Mouse (Mus musculus): Measurements from ENCODE around the gene Malrd1. TPM values are rescaled to one million over a fixed set of nuclear protein-coding genes. Genes with fewer than 3 reads are reported as not detected.

Malrd1 gene
- polyA plus RNA-seq, 1 experiment from 2014 or later, result not detected

- H3K9ac ChIP-seq (ENCODE audit: low read depth, low read length), result no peak overlapping the region
- no peak overlapping the region for H3K4me3 ChIP-seq (ENCODE audit: low read depth, low read length)
- H3K27ac ChIP-seq (replicated peaks; ENCODE audit: low read depth, low read length), result no peak overlapping the region
- no peaks in the 10 kb centered on the region for H3K36me3 ChIP-seq (ENCODE audit: control insufficient read depth, insufficient read depth, low read length)
- no peak overlapping the region for H3K4me2 ChIP-seq (ENCODE audit: low read depth, low read length)
- H3K27me3 ChIP-seq (replicated peaks; ENCODE audit: control insufficient read depth, insufficient read depth, low read length), result no peaks in the 10 kb centered on the region
- no peak for DNase-seq (ENCODE audit: low spot score)
- ATAC-seq (ENCODE audit: low read depth), result no peak
- H3K9me3 ChIP-seq (ENCODE audit: control insufficient read depth, low read length), result no peaks in the 10 kb centered on the region
- 69% methylated on average over 4 of the region's 4 CpGs for WGBS
- no peaks in the 10 kb centered on the region for H3K4me1 ChIP-seq (ENCODE audit: control insufficient read depth, insufficient read depth, low read length)
Observed at GRCm38 (mm10) chr2:15744979-15745688, 218.9 kb downstream of the Malrd1 start.

GRCm38 (mm10) chr2:15784818-15785217 lies 258.5 kb downstream of the Malrd1 start:
- ATAC-seq (ENCODE audit: low read depth) (no peak), DNase-seq (ENCODE audit: low spot score) (no peak)
- no peaks in the 10 kb centered on the region for H3K4me1 ChIP-seq (ENCODE audit: control insufficient read depth, insufficient read depth, low read length)
- no peak overlapping the region for H3K4me2 ChIP-seq (ENCODE audit: low read depth, low read length)
- H3K4me3 ChIP-seq (ENCODE audit: low read depth, low read length), result no peak overlapping the region
- WGBS, result 87% methylated on average over 2 of the region's 2 CpGs
- no peak overlapping the region for H3K9ac ChIP-seq (ENCODE audit: low read depth, low read length)
- H3K27me3 ChIP-seq (replicated peaks; ENCODE audit: control insufficient read depth, insufficient read depth, low read length), result no peaks in the 10 kb centered on the region
- no peaks in the 10 kb centered on the region for H3K9me3 ChIP-seq (ENCODE audit: control insufficient read depth, low read length)
- no peaks in the 10 kb centered on the region for H3K36me3 ChIP-seq (ENCODE audit: control insufficient read depth, insufficient read depth, low read length)
- no peak overlapping the region for H3K27ac ChIP-seq (replicated peaks; ENCODE audit: low read depth, low read length)

GRCm38 (mm10) chr2:15815724-15816123 lies 289.4 kb downstream of the Malrd1 start:
- no peaks in the 10 kb centered on the region for H3K36me3 ChIP-seq (ENCODE audit: control insufficient read depth, insufficient read depth, low read length)
- ATAC-seq (ENCODE audit: low read depth) (no peak), DNase-seq (ENCODE audit: low spot score) (no peak)
- no peak overlapping the region for H3K27ac ChIP-seq (replicated peaks; ENCODE audit: low read depth, low read length)
- no peaks in the 10 kb centered on the region for H3K9me3 ChIP-seq (ENCODE audit: control insufficient read depth, low read length)
- no peak overlapping the region for H3K4me3 ChIP-seq (ENCODE audit: low read depth, low read length)
- H3K9ac ChIP-seq (ENCODE audit: low read depth, low read length), result no peak overlapping the region
- no peaks in the 10 kb centered on the region for H3K27me3 ChIP-seq (replicated peaks; ENCODE audit: control insufficient read depth, insufficient read depth, low read length)
- no peak overlapping the region for H3K4me2 ChIP-seq (ENCODE audit: low read depth, low read length)
- no peaks in the 10 kb centered on the region for H3K4me1 ChIP-seq (ENCODE audit: control insufficient read depth, insufficient read depth, low read length)
- WGBS, result 43% methylated on average over 1 of the region's 1 CpGs

- H3K9ac ChIP-seq (ENCODE audit: low read depth, low read length), result no peak overlapping the region
- no peaks in the 10 kb centered on the region for H3K36me3 ChIP-seq (ENCODE audit: control insufficient read depth, insufficient read depth, low read length)
- H3K4me1 ChIP-seq (ENCODE audit: control insufficient read depth, insufficient read depth, low read length), result no peaks in the 10 kb centered on the region
- H3K4me2 ChIP-seq (ENCODE audit: low read depth, low read length), result no peak overlapping the region
- no peaks in the 10 kb centered on the region for H3K9me3 ChIP-seq (ENCODE audit: control insufficient read depth, low read length)
- 28% methylated on average over 7 of the region's 7 CpGs for WGBS
- H3K27ac ChIP-seq (replicated peaks; ENCODE audit: low read depth, low read length), result no peak overlapping the region
- H3K4me3 ChIP-seq (ENCODE audit: low read depth, low read length), result no peak overlapping the region
- no peak for DNase-seq (ENCODE audit: low spot score)
- no peak for ATAC-seq (ENCODE audit: low read depth)
- H3K27me3 ChIP-seq (replicated peaks; ENCODE audit: control insufficient read depth, insufficient read depth, low read length), result no peaks in the 10 kb centered on the region
Observed at GRCm38 (mm10) chr2:15869380-15869779, 343.1 kb downstream of the Malrd1 start.

- Histone ChIP-seq H3K4me1 (ENCODE audit: control insufficient read depth, insufficient read depth, low read length) (no peaks in the 10 kb centered on the region), H3K4me3 (ENCODE audit: low read depth, low read length) (no peak overlapping the region), H3K36me3 (ENCODE audit: control insufficient read depth, insufficient read depth, low read length) (no peaks in the 10 kb centered on the region), H3K4me2 (ENCODE audit: low read depth, low read length) (no peak overlapping the region), H3K9me3 (ENCODE audit: control insufficient read depth, low read length) (no peaks in the 10 kb centered on the region), H3K27ac (replicated peaks; ENCODE audit: low read depth, low read length) (no peak overlapping the region), H3K9ac (ENCODE audit: low read depth, low read length) (no peak overlapping the region), H3K27me3 (replicated peaks; ENCODE audit: control insufficient read depth, insufficient read depth, low read length) (no peaks in the 10 kb centered on the region)
- ATAC-seq (ENCODE audit: low read depth) (no peak), DNase-seq (ENCODE audit: low spot score) (no peak)
- 70% methylated on average over 1 of the region's 1 CpGs for WGBS
Observed at GRCm38 (mm10) chr2:15893418-15894120, 367.3 kb downstream of the Malrd1 start.

- Histone ChIP-seq H3K4me3 (ENCODE audit: low read depth, low read length) (no peak overlapping the region), H3K9me3 (ENCODE audit: control insufficient read depth, low read length) (no peaks in the 10 kb centered on the region), H3K27me3 (replicated peaks; ENCODE audit: control insufficient read depth, insufficient read depth, low read length) (no peaks in the 10 kb centered on the region), H3K4me2 (ENCODE audit: low read depth, low read length) (no peak overlapping the region), H3K9ac (ENCODE audit: low read depth, low read length) (no peak overlapping the region), H3K36me3 (ENCODE audit: control insufficient read depth, insufficient read depth, low read length) (no peaks in the 10 kb centered on the region), H3K27ac (replicated peaks; ENCODE audit: low read depth, low read length) (no peak overlapping the region), H3K4me1 (ENCODE audit: control insufficient read depth, insufficient read depth, low read length) (no peaks in the 10 kb centered on the region)
- DNase-seq (ENCODE audit: low spot score) (peak; percentile 2), ATAC-seq (ENCODE audit: low read depth) (no peak)
- 31% methylated on average over 3 of the region's 3 CpGs for WGBS
Observed at GRCm38 (mm10) chr2:15925432-15925831, 399.2 kb downstream of the Malrd1 start.

- DNase-seq (ENCODE audit: low spot score) (no peak), ATAC-seq (ENCODE audit: low read depth) (no peak)
- no peaks in the 10 kb centered on the region for H3K4me1 ChIP-seq (ENCODE audit: control insufficient read depth, insufficient read depth, low read length)
- H3K9ac ChIP-seq (ENCODE audit: low read depth, low read length), result no peak overlapping the region
- no peak overlapping the region for H3K27ac ChIP-seq (replicated peaks; ENCODE audit: low read depth, low read length)
- no peaks in the 10 kb centered on the region for H3K36me3 ChIP-seq (ENCODE audit: control insufficient read depth, insufficient read depth, low read length)
- no peak overlapping the region for H3K4me2 ChIP-seq (ENCODE audit: low read depth, low read length)
- no peaks in the 10 kb centered on the region for H3K9me3 ChIP-seq (ENCODE audit: control insufficient read depth, low read length)
- no peaks in the 10 kb centered on the region for H3K27me3 ChIP-seq (replicated peaks; ENCODE audit: control insufficient read depth, insufficient read depth, low read length)
- no peak overlapping the region for H3K4me3 ChIP-seq (ENCODE audit: low read depth, low read length)
- 50% methylated on average over 1 of the region's 1 CpGs for WGBS
Observed at GRCm38 (mm10) chr2:15926041-15926440, 399.8 kb downstream of the Malrd1 start.

- H3K4me2 ChIP-seq (ENCODE audit: low read depth, low read length), result no peak overlapping the region
- DNase-seq (ENCODE audit: low spot score) (peak; percentile 1), ATAC-seq (ENCODE audit: low read depth) (no peak)
- H3K9ac ChIP-seq (ENCODE audit: low read depth, low read length), result no peak overlapping the region
- no peaks in the 10 kb centered on the region for H3K4me1 ChIP-seq (ENCODE audit: control insufficient read depth, insufficient read depth, low read length)
- H3K27me3 ChIP-seq (replicated peaks; ENCODE audit: control insufficient read depth, insufficient read depth, low read length), result no peaks in the 10 kb centered on the region
- H3K9me3 ChIP-seq (ENCODE audit: control insufficient read depth, low read length), result no peaks in the 10 kb centered on the region
- H3K36me3 ChIP-seq (ENCODE audit: control insufficient read depth, insufficient read depth, low read length), result no peaks in the 10 kb centered on the region
- H3K4me3 ChIP-seq (ENCODE audit: low read depth, low read length), result no peak overlapping the region
- 94% methylated on average over 1 of the region's 1 CpGs for WGBS
- no peak overlapping the region for H3K27ac ChIP-seq (replicated peaks; ENCODE audit: low read depth, low read length)
Observed at GRCm38 (mm10) chr2:15931479-15931878, 405.2 kb downstream of the Malrd1 start.

GRCm38 (mm10) chr2:15931924-15932323 lies 405.6 kb downstream of the Malrd1 start:
- Histone ChIP-seq H3K4me1 (ENCODE audit: control insufficient read depth, insufficient read depth, low read length) (no peaks in the 10 kb centered on the region), H3K27ac (replicated peaks; ENCODE audit: low read depth, low read length) (no peak overlapping the region), H3K27me3 (replicated peaks; ENCODE audit: control insufficient read depth, insufficient read depth, low read length) (no peaks in the 10 kb centered on the region), H3K36me3 (ENCODE audit: control insufficient read depth, insufficient read depth, low read length) (no peaks in the 10 kb centered on the region), H3K9me3 (ENCODE audit: control insufficient read depth, low read length) (no peaks in the 10 kb centered on the region), H3K9ac (ENCODE audit: low read depth, low read length) (no peak overlapping the region), H3K4me2 (ENCODE audit: low read depth, low read length) (no peak overlapping the region), H3K4me3 (ENCODE audit: low read depth, low read length) (no peak overlapping the region)
- ATAC-seq (ENCODE audit: low read depth) (no peak), DNase-seq (ENCODE audit: low spot score) (no peak)
